Mouse (Mus musculus) midbrain, embryonic 12.5 days (tissue): ENCODE results near the gene Ust. TPM values are rescaled to one million over a fixed set of nuclear protein-coding genes. Genes with fewer than 3 reads are reported as not detected.

ENCODE experiments used
- ATAC-seq: fragments of 200-750 bp; cut with Nextera tagmentation; 2 replicates; pipeline ENCODE4 v1.8.0; 2017; ENCODE audit warnings: low read depth, moderate TSS enrichment, moderate library complexity; ENCODE audit not compliant: low FRiP score
- H3K27ac ChIP-seq: fragments of 300-500 bp; sonication (generic); replicated peaks from 2 replicates; pipeline ENCODE4 v1.5.1; 2016; ENCODE audit warnings: mild to moderate bottlenecking
- H3K27me3 ChIP-seq: fragments of 300-500 bp; sonication (generic); 2 replicates; pipeline ENCODE4 v1.6.1; 2016; ENCODE audit warnings: mild to moderate bottlenecking
- H3K36me3 ChIP-seq: fragments of 300-500 bp; sonication (generic); 2 replicates; pipeline ENCODE4 v1.6.1; 2016
- H3K4me1 ChIP-seq: fragments of 300-500 bp; sonication (generic); 2 replicates; pipeline ENCODE4 v1.6.1; 2016
- H3K4me2 ChIP-seq: fragments of 300-500 bp; sonication (generic); replicated peaks from 2 replicates; pipeline ENCODE4 v1.6.1; 2016; ENCODE audit warnings: mild to moderate bottlenecking, moderate library complexity
- H3K4me3 ChIP-seq: fragments of 300-500 bp; sonication (generic); 2 replicates; pipeline ENCODE4 v1.5.1; 2016; ENCODE audit warnings: mild to moderate bottlenecking
- H3K9ac ChIP-seq: fragments of 300-500 bp; sonication (generic); replicated peaks from 2 replicates; pipeline ENCODE4 v1.6.1; 2016; ENCODE audit warnings: mild to moderate bottlenecking, moderate library complexity
- H3K9me3 ChIP-seq: fragments of 300-500 bp; sonication (generic); 2 replicates; pipeline ENCODE4 v1.6.1; 2016; ENCODE audit warnings: mild to moderate bottlenecking
- WGBS: fragments of 180-500 bp; shearing (Covaris S2); methylation state at CpG from one replicate; pipeline ENCODE4 v1.1.7; 2016; 5-methylcytosine and 5-hydroxymethylcytosine counted together
- polyA plus RNA-seq: library from polyadenylated mRNA; unstranded; fragments of >200 nt; fragmentation: Nextera tagmentation; extraction: Ambion mirVana; gene quantifications from 2 replicates; pipeline ENCODE4 v1.2.1, GENCODE M21; 2016

Gene Ust
- polyA plus RNA-seq, 1 experiment from 2014 or later: 4.0 TPM

DNA sequence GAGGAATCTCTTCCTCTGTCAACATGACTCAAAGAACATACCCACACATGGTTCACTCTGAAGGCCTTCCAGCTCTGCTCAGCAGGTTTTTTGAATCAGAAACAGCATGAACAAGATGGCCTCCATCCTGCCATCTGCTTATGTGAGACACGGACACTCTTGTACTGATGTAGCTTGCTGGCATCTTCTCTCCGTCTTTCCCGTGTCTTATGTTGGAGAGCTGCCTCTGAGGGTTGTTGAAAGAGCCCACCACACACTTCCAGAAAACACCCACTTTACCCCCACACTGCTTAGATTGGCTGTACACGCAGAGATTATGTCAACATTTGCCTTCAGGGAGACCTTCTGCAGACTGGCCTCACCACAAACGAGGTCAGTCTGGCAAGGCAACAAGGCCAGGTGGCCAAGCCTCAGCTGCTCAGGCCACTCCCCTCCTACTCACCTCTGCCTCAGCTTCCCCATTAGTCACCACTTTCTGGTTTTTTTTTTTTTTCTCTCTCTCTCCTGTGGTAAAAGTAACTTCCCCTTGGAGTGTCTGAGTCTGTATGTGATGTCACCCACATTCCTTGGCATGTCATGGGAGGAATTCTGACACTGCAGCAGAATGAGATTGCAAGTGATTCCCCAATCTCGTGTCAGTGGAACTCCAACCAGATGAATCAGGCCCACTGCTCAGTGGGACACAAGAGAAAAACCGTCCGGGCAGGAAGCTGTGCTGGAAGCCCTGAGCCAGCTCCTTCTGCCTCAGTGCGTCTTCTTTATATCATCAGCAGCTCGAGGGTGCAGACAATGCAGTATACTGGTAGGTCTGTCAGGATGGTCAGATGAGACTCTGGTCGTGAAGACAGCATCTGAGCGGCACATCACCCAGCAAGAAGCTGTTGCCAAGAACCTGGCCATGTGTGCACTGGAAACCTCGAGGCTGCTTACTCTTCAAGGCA lies 19.4 kb downstream of the Ust start:
- ATAC-seq: no peak
- H3K4me1 ChIP-seq: peaks cover 7% of the 10 kb centered on the region; the same call in 1 of the 2 replicates
- H3K27ac ChIP-seq: no peak overlapping the region
- no peaks in the 10 kb centered on the region for H3K27me3 ChIP-seq
- no peak overlapping the region for H3K4me3 ChIP-seq
- no peak overlapping the region for H3K4me2 ChIP-seq
- H3K36me3 ChIP-seq: no peaks in the 10 kb centered on the region
- no peak overlapping the region for H3K9ac ChIP-seq
- whole genome bisulfite sequencing: 80% methylated on average over 13 of the region's 13 CpGs
- no peaks in the 10 kb centered on the region for H3K9me3 ChIP-seq

DNA sequence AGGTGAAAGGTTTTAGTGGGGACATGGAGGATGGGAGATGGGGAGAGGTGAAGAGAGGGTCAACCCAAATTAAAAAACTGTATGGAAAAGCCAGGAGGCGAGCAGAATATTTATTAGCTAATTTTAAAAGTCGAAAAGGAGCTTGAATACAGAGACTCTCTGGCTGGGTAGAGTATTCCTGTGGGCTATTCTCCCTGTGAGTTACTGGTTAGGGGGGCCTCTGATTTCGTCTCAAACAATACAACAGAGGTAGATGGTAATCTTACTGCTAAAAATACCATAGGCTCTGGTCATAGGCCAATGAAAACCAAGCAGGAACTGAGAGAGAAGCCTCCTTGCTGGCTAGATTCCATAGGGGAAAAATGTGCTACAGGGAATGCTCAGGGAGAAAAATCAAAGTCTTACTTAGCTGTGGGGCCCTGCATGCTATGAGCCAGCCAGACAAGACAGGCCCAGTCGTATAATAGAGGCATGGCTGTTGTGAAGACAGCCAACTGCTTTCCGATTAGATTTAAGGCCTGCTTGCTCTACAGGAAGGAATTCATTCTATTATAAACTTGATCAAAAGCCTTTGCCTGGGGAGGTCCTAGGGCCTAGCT lies 23.0 kb downstream of the Ust start:
- H3K9ac ChIP-seq: no peak overlapping the region
- 0 out of 2 replicates have a peak overlapping the region, but pooled peaks have one; percentile 30 for H3K27ac ChIP-seq
- H3K9me3 ChIP-seq: no peaks in the 10 kb centered on the region
- no peaks in the 10 kb centered on the region for H3K27me3 ChIP-seq
- ATAC-seq: no peak
- no peak overlapping the region for H3K4me2 ChIP-seq
- H3K4me3 ChIP-seq: no peak overlapping the region
- 51% methylated on average over 5 of the region's 5 CpGs for WGBS
- peaks cover 7% of the 10 kb centered on the region; the same call in 1 of the 2 replicates for H3K4me1 ChIP-seq
- H3K36me3 ChIP-seq: no peaks in the 10 kb centered on the region

DNA sequence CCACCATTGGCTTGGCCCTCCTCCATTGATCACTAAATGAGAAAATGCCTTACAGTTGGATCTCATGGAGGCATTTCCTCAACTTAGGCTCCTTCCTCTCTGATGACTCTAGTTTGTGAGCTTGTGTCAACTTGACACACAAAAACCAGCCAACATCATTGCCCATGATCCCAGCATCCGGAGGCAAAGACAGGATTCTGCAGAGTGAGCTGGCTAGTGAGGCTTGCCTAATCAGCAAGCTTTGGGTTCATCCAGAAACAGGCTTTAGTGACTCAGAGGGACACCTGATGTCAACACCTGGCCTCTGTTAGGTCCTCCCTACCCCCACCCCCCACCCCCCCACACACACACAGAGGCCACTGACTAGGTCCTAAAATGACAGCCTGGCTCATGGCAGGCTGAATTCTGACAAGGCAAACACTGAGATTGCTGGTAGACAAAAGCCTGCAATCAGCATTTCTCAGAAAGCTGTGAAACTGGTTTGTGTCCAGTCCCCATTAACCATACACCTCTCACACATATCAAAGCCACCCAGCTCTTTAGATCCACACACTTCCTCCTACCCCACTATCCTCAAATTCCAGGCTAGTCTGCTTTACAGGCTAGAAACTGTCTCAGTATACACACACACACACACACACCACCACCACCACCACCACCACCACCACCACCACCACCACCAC lies 26.6 kb downstream of the Ust start:
- Histone ChIP-seq H3K36me3 (no peaks in the 10 kb centered on the region), H3K4me1 (0 out of 2 replicates have a peak, but pooled peaks cover 7% of the 10 kb centered on the region), H3K9me3 (no peaks in the 10 kb centered on the region), H3K9ac (no peak overlapping the region), H3K27me3 (no peaks in the 10 kb centered on the region), H3K4me3 (no peak overlapping the region), H3K4me2 (no peak overlapping the region), H3K27ac (no peak overlapping the region)
- 100% methylated on average over 1 of the region's 1 CpGs for WGBS
- ATAC-seq: no peak

DNA sequence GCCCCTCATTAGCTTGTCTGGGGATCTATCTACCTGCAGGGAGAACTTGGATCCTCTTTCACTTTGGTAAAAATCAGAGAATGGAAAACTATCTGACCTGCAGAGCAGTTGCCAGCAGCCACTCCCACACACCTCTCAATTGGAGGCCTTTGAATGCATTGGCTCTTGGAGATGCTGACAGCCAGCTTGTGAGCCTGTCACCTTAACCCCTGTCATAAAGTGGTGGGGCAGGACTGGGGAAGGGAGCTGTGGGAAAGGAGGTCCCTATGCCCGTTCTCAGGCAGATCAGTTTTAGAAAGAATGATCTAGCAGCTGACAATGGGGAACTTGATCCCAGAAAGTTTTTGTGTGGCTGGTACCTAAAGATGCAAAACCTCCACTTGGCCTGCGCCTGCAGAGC lies 31.2 kb downstream of the Ust start:
- no peak overlapping the region for H3K9ac ChIP-seq
- no peaks in the 10 kb centered on the region for H3K27me3 ChIP-seq
- no peak overlapping the region for H3K4me2 ChIP-seq
- ATAC-seq: no peak
- no peaks in the 10 kb centered on the region for H3K36me3 ChIP-seq
- H3K9me3 ChIP-seq: no peaks in the 10 kb centered on the region
- no peak overlapping the region for H3K27ac ChIP-seq
- WGBS: 63% methylated on average over 2 of the region's 2 CpGs
- no peak overlapping the region for H3K4me3 ChIP-seq
- no peaks in the 10 kb centered on the region for H3K4me1 ChIP-seq

DNA sequence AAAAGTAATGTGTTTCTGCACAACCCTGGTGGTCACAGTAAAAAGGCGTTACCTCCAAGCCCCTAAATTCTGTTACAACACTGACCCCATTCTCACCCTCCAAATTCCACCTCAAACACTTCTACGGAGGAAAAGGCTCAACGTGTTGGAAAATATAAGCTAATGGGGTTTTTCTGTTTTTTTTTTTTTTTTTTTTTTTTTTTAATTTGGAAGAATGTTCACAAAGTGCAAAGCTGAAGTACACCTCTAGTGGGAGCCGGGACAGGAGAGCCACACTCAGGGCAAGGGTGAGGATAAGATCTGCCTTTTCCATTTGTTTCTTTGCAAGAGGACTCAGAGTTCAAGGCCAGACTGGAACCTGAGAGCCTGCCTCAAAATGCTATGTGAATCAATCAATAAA lies 34.1 kb downstream of the Ust start:
- no peaks in the 10 kb centered on the region for H3K4me1 ChIP-seq
- no peaks in the 10 kb centered on the region for H3K9me3 ChIP-seq
- H3K4me2 ChIP-seq: no peak overlapping the region
- no peak overlapping the region for H3K27ac ChIP-seq
- no peaks in the 10 kb centered on the region for H3K27me3 ChIP-seq
- no peaks in the 10 kb centered on the region for H3K36me3 ChIP-seq
- 93% methylated on average over 4 of the region's 4 CpGs for WGBS
- H3K4me3 ChIP-seq: no peak overlapping the region
- H3K9ac ChIP-seq: no peak overlapping the region
- ATAC-seq: no peak

DNA sequence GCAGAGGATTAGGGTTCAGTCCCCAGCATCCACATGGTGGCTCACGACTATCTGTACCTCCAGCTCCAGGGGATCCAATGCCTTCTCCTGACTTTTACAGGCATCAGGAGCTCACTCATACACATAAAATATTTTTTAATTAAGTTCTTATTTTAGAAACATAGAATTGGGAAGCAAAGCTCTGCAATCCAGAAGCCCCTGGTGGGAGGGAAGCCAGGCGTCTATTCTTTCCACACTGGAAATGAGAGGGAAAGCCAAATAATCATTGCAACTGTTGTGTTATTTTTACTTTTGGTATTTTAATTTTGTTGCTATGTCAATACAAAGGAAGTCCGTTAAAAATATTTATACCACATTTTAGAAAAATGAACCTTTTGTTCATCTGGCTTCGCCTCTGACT lies 35.8 kb downstream of the Ust start:
- H3K4me3 ChIP-seq: no peak overlapping the region
- WGBS: 91% methylated on average over 4 of the region's 4 CpGs
- no peak for ATAC-seq
- no peaks in the 10 kb centered on the region for H3K36me3 ChIP-seq
- no peaks in the 10 kb centered on the region for H3K9me3 ChIP-seq
- H3K4me2 ChIP-seq: no peak overlapping the region
- no peak overlapping the region for H3K9ac ChIP-seq
- H3K4me1 ChIP-seq: no peaks in the 10 kb centered on the region
- H3K27ac ChIP-seq: no peak overlapping the region
- H3K27me3 ChIP-seq: no peaks in the 10 kb centered on the region

DNA sequence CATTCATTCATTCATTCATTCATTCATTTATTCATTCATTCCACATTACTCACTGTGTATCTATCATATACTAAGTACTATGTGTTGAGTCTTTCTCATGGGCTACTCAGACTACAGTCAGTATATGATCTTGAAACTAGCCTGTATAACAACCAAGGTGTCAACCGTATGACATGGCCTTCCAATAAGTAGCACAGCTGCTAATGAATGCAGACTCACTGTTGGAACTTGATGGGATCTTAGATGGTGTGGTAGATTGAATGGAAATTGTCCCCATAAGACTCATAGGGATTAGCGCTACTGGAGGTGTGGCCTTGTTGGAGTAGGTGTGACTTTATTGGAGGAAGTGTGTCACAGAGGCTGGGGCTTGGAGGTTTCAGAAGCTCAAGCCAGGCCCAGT lies 38.8 kb downstream of the Ust start:
- no peak overlapping the region for H3K4me2 ChIP-seq
- no peaks in the 10 kb centered on the region for H3K9me3 ChIP-seq
- no peak for ATAC-seq
- H3K4me1 ChIP-seq: no peaks in the 10 kb centered on the region
- WGBS: 98% methylated on average over 2 of the region's 2 CpGs
- no peak overlapping the region for H3K9ac ChIP-seq
- no peak overlapping the region for H3K4me3 ChIP-seq
- H3K27me3 ChIP-seq: no peaks in the 10 kb centered on the region
- no peak overlapping the region for H3K27ac ChIP-seq
- H3K36me3 ChIP-seq: no peaks in the 10 kb centered on the region

DNA sequence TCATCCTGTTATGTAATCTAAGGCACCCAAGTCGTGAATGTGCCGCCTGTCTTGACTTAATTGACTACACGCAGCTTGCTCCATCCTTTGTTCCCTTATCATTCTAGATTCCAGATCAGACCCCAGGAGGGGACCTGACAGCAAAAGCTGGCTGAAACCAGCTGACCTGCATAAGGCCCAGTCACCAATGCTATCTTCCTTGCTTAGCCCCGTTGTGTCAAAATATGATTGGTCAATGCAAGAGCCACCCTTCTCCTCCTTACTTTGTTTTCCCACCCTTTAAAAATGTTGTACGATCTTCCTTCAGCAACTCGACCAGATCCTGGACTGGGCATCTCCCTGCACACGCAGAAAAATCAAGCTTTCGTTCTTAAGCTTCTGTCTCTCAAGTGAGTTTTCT lies 40.7 kb downstream of the Ust start:
- no peak overlapping the region for H3K27ac ChIP-seq
- no peak overlapping the region for H3K9ac ChIP-seq
- WGBS: 88% methylated on average over 8 of the region's 8 CpGs
- no peak overlapping the region for H3K4me3 ChIP-seq
- no peaks in the 10 kb centered on the region for H3K27me3 ChIP-seq
- H3K4me2 ChIP-seq: no peak overlapping the region
- H3K4me1 ChIP-seq: no peaks in the 10 kb centered on the region
- no peak for ATAC-seq
- H3K9me3 ChIP-seq: no peaks in the 10 kb centered on the region
- H3K36me3 ChIP-seq: no peaks in the 10 kb centered on the region

DNA sequence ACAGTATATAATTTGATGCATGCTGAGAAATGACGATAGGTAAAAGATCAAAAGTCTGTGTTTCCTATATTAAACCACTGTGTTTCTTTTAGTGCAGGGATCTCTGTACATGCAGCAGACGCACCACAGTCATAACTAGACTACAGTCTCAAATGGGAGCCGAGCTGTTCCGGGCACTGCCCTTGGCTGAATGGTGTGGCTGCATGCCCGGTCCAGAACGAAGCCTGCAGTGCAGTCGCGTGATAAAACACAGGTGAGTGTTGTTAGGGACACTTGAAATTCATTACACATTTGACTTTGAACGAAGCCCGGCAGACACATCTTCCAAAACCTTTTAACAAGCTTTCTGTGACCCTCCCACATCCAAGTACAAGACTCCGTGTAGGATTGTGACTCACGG lies 46.6 kb downstream of the Ust start:
- no peak for ATAC-seq
- Histone ChIP-seq H3K27ac (no peak overlapping the region), H3K4me2 (no peak overlapping the region), H3K4me3 (no peak overlapping the region), H3K27me3 (no peaks in the 10 kb centered on the region), H3K36me3 (no peaks in the 10 kb centered on the region), H3K9ac (no peak overlapping the region), H3K9me3 (no peaks in the 10 kb centered on the region), H3K4me1 (no peaks in the 10 kb centered on the region)
- WGBS: 90% methylated on average over 12 of the region's 12 CpGs

DNA sequence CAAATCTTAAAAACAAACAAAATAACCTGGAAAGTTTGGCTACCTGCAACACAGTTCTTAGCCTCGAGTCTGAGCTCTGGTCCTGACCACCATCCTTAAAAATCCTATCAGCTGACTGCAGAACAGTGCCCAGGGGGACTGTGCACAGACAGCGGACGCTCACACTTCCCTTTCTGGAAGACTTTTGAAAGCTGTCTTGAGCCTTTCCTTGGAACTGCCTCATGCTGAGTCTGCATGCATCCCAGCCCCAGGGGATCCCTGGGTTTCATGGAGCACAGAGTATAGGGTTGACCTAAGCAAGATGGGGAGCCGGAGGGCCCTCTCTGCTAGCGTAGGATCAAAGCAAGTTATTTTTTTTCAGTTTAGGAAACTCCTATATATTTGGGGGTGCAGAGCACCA lies 47.6 kb downstream of the Ust start:
- Histone ChIP-seq H3K4me1 (no peaks in the 10 kb centered on the region), H3K27me3 (no peaks in the 10 kb centered on the region), H3K4me3 (no peak overlapping the region), H3K9ac (no peak overlapping the region), H3K4me2 (no peak overlapping the region), H3K27ac (no peak overlapping the region), H3K36me3 (no peaks in the 10 kb centered on the region), H3K9me3 (no peaks in the 10 kb centered on the region)
- 57% methylated on average over 5 of the region's 5 CpGs for WGBS
- ATAC-seq: no peak

DNA sequence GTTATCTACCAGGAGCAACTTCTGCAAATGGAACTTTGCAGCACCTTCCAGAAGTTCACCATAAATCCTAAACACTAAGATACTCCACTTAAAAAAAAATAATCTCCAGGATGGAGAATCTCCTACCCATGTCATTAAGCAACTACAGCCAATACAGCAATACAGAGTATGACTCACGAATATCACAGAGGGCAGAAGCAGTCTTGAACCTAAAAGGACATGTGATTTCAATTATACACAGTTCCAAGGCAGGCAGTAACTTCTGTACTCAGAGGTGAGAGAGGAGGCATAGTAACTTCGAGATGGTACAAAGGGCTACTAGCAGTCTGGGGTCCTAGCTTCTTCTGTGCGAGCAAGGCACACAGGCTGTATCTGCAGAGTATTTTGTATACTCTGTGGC lies 49.1 kb downstream of the Ust start:
- Histone ChIP-seq H3K4me3 (no peak overlapping the region), H3K27ac (no peak overlapping the region), H3K9me3 (no peaks in the 10 kb centered on the region), H3K4me2 (no peak overlapping the region), H3K4me1 (no peaks in the 10 kb centered on the region), H3K27me3 (no peaks in the 10 kb centered on the region), H3K9ac (no peak overlapping the region), H3K36me3 (no peaks in the 10 kb centered on the region)
- no peak for ATAC-seq
- WGBS: 73% methylated on average over 3 of the region's 3 CpGs
